31 mouse cellular contexts compared by ENCODE assay signal in genomic region chr2:132092722-132093121, GRCm38 (mm10). TPM values are rescaled to one million over a fixed set of nuclear protein-coding genes. Genes with fewer than 3 reads are reported as not detected.
A peak's percentile ranks its signal among the peaks of the same experiment; 100 is the strongest.
DNase-seq lines count a peak whose midpoint lies in the region; ATAC-seq and TF ChIP-seq lines count a peak whose summit lies in the region.
"Had no signal": no experiment of that assay in that cellular context is flagged by ENCODE, and none has a peak within 500 bp of the region (broad histone marks: within the 10 kb centered on the region; RNA-seq: fewer than 3 reads in every experiment).

No protein-coding gene starts in this region.

- peaks cover 5% of the 10 kb centered on the region; the same call in 1 of the 2 replicates for H3K36me3 ChIP-seq in liver, adult 2 months (ENCODE audit: control insufficient read depth, insufficient read depth, low read length)
- peaks cover 8% of the 10 kb centered on the region for H3K36me3 ChIP-seq in intestine, postnatal 0 days (ENCODE audit: control insufficient read depth, insufficient read depth)
- H3K36me3 ChIP-seq in stomach, postnatal 0 days (ENCODE audit: control insufficient read depth, insufficient read depth, low read length), result no peaks in the 10 kb centered on the region; the same call in none of the 2 replicates
- H3K36me3 ChIP-seq: heart, embryonic 15.5 days; stomach, embryonic 15.5 days had no signal

- H3K27ac ChIP-seq in liver, adult 2 months (replicated peaks; ENCODE audit: insufficient read depth, low read depth, low read length), result peak overlapping the region; percentile 67
- peak overlapping the region; percentile 85 for H3K27ac ChIP-seq in brown adipose tissue, adult 24 weeks (replicated peaks; ENCODE audit: low read depth, low read length)
- peak overlapping the region; percentile 54 for H3K27ac ChIP-seq in intestine, postnatal 0 days (ENCODE audit: low read depth, low read length)
- peak overlapping the region; percentile 41 for H3K27ac ChIP-seq in stomach, postnatal 0 days (replicated peaks)
- H3K27ac ChIP-seq: embryonic facial prominence, embryonic 10.5 days; forebrain, embryonic 13.5 days; heart, embryonic 10.5 days; heart, embryonic 15.5 days; hindbrain, embryonic 13.5 days; kidney, postnatal 0 days; midbrain, embryonic 12.5 days; neural tube, embryonic 13.5 days; stomach, embryonic 15.5 days had no signal

- no peak for TF ChIP-seq CTCF in liver, adult 2 months (IDR thresholded peaks at IDR 0.05; ENCODE audit: low read depth, low read length)
- TF ChIP-seq CTCF in intestine, postnatal 0 days (IDR thresholded peaks at IDR 0.05; ENCODE audit: low read depth), result no peak
- no peak for TF ChIP-seq CTCF in stomach, postnatal 0 days (IDR thresholded peaks at IDR 0.05; ENCODE audit: low read depth)

- H3K9me3 ChIP-seq in intestine, postnatal 0 days (ENCODE audit: control insufficient read depth), result no peaks in the 10 kb centered on the region
- no peaks in the 10 kb centered on the region for H3K9me3 ChIP-seq in stomach, postnatal 0 days (ENCODE audit: control insufficient read depth, low read length)
- H3K9me3 ChIP-seq: embryonic facial prominence, embryonic 10.5 days; embryonic facial prominence, embryonic 15.5 days; forebrain, embryonic 13.5 days; heart, embryonic 10.5 days; heart, embryonic 15.5 days; hindbrain, embryonic 13.5 days; megakaryocyte, embryonic 14.5 days; midbrain, embryonic 12.5 days; neural tube, embryonic 13.5 days; stomach, embryonic 15.5 days had no signal

- H3K4me2 ChIP-seq in intestine, postnatal 0 days (replicated peaks; ENCODE audit: low read depth), result no peak overlapping the region
- no peak overlapping the region for H3K4me2 ChIP-seq in stomach, postnatal 0 days (replicated peaks; ENCODE audit: low read depth)
- H3K4me2 ChIP-seq: embryonic facial prominence, embryonic 15.5 days; forebrain, embryonic 13.5 days; heart, embryonic 15.5 days; hindbrain, embryonic 13.5 days; lung, embryonic 14.5 days; midbrain, embryonic 12.5 days; neural tube, embryonic 13.5 days; stomach, embryonic 15.5 days had no signal

- H3K9ac ChIP-seq in liver, adult 2 months (ENCODE audit: low read depth, low read length), result no peak overlapping the region
- H3K9ac ChIP-seq in intestine, postnatal 0 days (ENCODE audit: low read depth, low read length), result no peak overlapping the region
- H3K9ac ChIP-seq in stomach, postnatal 0 days (ENCODE audit: low read length), result no peak overlapping the region
- H3K9ac ChIP-seq: embryonic facial prominence, embryonic 15.5 days; forebrain, embryonic 13.5 days; heart, embryonic 15.5 days; hindbrain, embryonic 13.5 days; lung, embryonic 14.5 days; midbrain, embryonic 12.5 days; neural tube, embryonic 13.5 days; stomach, embryonic 15.5 days had no signal

- peak; percentile 91 for DNase-seq in liver, adult 2 months (ENCODE audit: extremely low read depth, low read depth, low spot score)
- DNase-seq in liver, result no peak
- no peak for DNase-seq in stomach, postnatal 0 days (ENCODE audit: low spot score)
- DNase-seq in cerebellum, postnatal 4 days (ENCODE audit: low spot score in 2 of 2), result no peak
- DNase-seq in ovary, adult 18-20 months (ENCODE audit: low spot score), result no peak
- DNase-seq: adrenal gland, adult 8-10 months; cerebellum, adult 18-20 months; cerebellum, postnatal 10 days; gastrocnemius, postnatal 10 days; kidney, adult 2 months; layer of hippocampus, postnatal 36 days; left cerebral cortex, postnatal 4 days; lung, embryonic 14.5 days; thymus, postnatal 14 days had no signal

- TF ChIP-seq POLR2A in liver, adult 2 months (IDR thresholded peaks at IDR 0.05; ENCODE audit: extremely low read depth, insufficient read depth, low read length), result no peak

- peaks cover 9% of the 10 kb centered on the region; the same call in 1 of the 2 replicates for H3K79me2 ChIP-seq in liver, adult 2 months (ENCODE audit: control insufficient read depth, insufficient read depth, low read length)

- peaks cover 15% of the 10 kb centered on the region for H3K4me1 ChIP-seq in liver, adult 2 months (ENCODE audit: control insufficient read depth, insufficient read depth, low read length)
- peaks cover 13% of the 10 kb centered on the region for H3K4me1 ChIP-seq in brown adipose tissue, adult 24 weeks (ENCODE audit: control insufficient read depth, insufficient read depth, insufficient read length, low read length)
- no peaks in the 10 kb centered on the region; the same call in none of the 2 replicates for H3K4me1 ChIP-seq in intestine, postnatal 0 days (replicated peaks; ENCODE audit: control insufficient read depth, insufficient read depth, low read length)
- no peaks in the 10 kb centered on the region for H3K4me1 ChIP-seq in stomach, postnatal 0 days (replicated peaks; ENCODE audit: control insufficient read depth, insufficient read depth)
- H3K4me1 ChIP-seq: embryonic facial prominence, embryonic 15.5 days; hindbrain, embryonic 13.5 days; midbrain, embryonic 12.5 days; neural tube, embryonic 13.5 days; stomach, embryonic 15.5 days had no signal

- no peaks in the 10 kb centered on the region for H3K27me3 ChIP-seq in liver, adult 2 months (ENCODE audit: control insufficient read depth, insufficient read depth, low read length)
- no peaks in the 10 kb centered on the region for H3K27me3 ChIP-seq in intestine, postnatal 0 days (replicated peaks; ENCODE audit: control insufficient read depth, insufficient read depth, low read length)
- H3K27me3 ChIP-seq in stomach, postnatal 0 days (ENCODE audit: control insufficient read depth, insufficient read depth, low read length), result no peaks in the 10 kb centered on the region
- H3K27me3 ChIP-seq: CH12.LX; embryonic facial prominence, embryonic 15.5 days; forebrain, embryonic 13.5 days; heart, embryonic 15.5 days; hindbrain, embryonic 13.5 days; midbrain, embryonic 12.5 days; neural tube, embryonic 13.5 days; stomach, embryonic 15.5 days had no signal

- 29% methylated on average over 3 of the region's 3 CpGs for WGBS in liver, adult 2 months
- WGBS in intestine, postnatal 0 days, result 53% methylated on average over 3 of the region's 3 CpGs
- 78% methylated on average over 3 of the region's 3 CpGs for WGBS in stomach, postnatal 0 days

- no peak for TF ChIP-seq EP300 in stomach, postnatal 0 days (optimal IDR thresholded peaks at IDR 0.05)

- H3K4me3 ChIP-seq in liver, adult 2 months (ENCODE audit: insufficient read depth, low read depth, low read length), result no peak overlapping the region
- no peak overlapping the region for H3K4me3 ChIP-seq in brown adipose tissue, adult 24 weeks (ENCODE audit: insufficient read depth, low read depth, low read length)
- no peak overlapping the region for H3K4me3 ChIP-seq in intestine, postnatal 0 days (ENCODE audit: low read depth, low read length)
- no peak overlapping the region for H3K4me3 ChIP-seq in stomach, postnatal 0 days (ENCODE audit: low read depth, low read length)
- H3K4me3 ChIP-seq: embryonic facial prominence, embryonic 10.5 days; embryonic facial prominence, embryonic 15.5 days; forebrain, embryonic 13.5 days; heart, embryonic 10.5 days; heart, embryonic 15.5 days; hindbrain, embryonic 13.5 days; megakaryocyte, embryonic 14.5 days; midbrain, embryonic 12.5 days; myocyte; neural tube, embryonic 13.5 days; stomach, embryonic 15.5 days had no signal

- ATAC-seq in intestine, postnatal 0 days, result peak; percentile 60
- ATAC-seq in stomach, postnatal 0 days (ENCODE audit: low FRiP score, low TSS enrichment), result no peak
- no peak for ATAC-seq in cerebellum, adult (ENCODE audit: insufficient number of reproducible peaks, low FRiP score, low TSS enrichment)
- ATAC-seq: activated CD4-positive, CD25-positive, alpha-beta regulatory T cell, adult 4 months; forebrain, embryonic 13.5 days had no signal

RNA-seq across cellular contexts. Expression of gene Slc23a2, which starts 52.2 kb away (rescaled TPM):
- 14.8 and 20.5 TPM in 2 replicates for total RNA-seq in liver, adult 2 months (2014; rRNA removed)
- polyA plus RNA-seq in liver, adult 2 months (2012; rRNA removed), result 7.0 and 12.7 TPM in 2 replicates
- 4.5 and 12.3 TPM in 2 replicates for polyA plus RNA-seq in brown adipose tissue, adult 24 weeks (2012; ENCODE audit: insufficient read depth, insufficient read length, missing spikeins)
- polyA plus RNA-seq in intestine, postnatal 0 days (2015; fragmentation: Nextera tagmentation; extraction: Ambion mirVana), result 6.7 and 8.9 TPM in 2 replicates
- polyA plus RNA-seq in stomach, postnatal 0 days (2015; fragmentation: Nextera tagmentation; extraction: Ambion mirVana), result 5.4 and 5.6 TPM in 2 replicates
